Mouse (Mus musculus) B cell, adult 2 months (primary cell): ENCODE data around the gene Crtc3.

Experiments used
- DNase-seq, 2 experiments: peaks; one replicate each; pipeline ENCODE4 v3.0.0; 2022

Gene Crtc3

DNA sequence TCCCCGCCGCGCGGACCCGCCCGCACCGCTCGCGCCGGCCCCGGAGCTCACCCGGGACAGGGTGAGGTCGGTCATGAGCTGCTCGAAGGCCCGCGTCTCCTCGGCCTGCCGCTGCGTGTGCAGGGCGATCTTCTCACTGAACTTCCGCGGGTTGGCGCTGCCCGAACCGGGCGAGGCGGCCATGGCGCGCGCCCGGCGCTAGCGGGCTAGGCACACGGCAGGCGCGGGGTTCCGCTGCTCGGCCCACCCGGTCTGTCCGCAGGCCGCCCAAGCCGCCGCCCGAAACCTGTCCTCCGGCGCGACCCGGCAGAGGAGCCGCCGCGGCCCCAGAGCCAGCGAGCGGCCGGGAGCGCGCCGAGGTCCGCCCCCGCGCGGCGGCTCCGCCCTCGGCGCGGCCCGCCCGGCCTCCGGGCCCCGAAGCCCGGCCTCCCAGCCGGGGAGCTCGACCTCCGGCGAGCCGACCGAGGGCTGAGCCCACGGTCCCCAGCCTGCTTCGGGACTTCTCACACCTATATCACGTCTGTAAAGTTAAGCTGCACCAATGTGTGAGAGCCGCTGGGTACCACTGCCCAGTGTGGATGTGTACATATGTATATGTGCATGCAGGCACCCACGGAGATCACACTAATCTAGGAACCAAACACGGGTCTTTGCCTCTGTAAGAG is at the start of gene Crtc3:
TSS of gene Crtc3 (minus strand) at position 322 of the 665 bp plus-strand sequence.
- DNase-seq = peak; percentile 63 to 73

DNA sequence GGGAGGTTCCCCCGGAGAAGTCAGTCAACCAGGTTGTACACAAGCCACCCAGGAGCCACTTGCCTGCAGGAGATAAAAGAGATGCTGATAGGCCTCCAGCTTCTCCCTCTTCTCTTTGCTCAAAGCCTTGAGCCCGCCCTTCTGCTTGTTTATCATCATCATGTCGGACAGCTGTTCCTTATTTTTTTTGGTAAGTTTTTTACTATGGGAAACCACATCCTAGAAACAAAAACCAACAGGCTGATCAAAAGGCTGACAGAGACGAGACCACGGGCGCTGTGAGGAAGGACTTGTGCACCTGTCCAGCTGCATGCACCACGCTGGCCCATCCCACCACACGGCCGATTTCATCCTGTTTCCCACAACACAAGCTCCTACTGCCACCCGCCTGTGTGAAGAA is 47.5 kb upstream of the Crtc3 start:
- DNase-seq = no peak

DNA sequence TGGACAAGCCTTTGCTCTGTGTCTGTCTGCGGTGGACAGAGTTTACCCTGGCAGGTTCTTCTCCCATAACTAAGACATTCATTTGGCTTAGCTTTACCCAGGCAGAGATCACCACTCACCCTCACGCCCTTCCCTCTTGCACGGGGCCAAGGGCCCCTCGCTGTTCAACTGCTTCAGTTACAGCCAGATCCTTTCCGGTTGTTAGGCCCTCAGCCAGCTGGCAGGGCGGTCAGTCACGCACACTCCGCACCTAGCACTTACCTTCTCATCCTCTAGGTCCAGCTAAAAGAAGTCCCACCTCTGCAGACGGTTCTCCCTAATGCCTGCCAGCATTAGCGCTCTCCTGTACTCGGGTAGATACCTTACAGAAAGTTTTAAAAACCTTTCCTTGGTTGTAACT is 44.3 kb upstream of the Crtc3 start:
- DNase-seq = no peak

DNA sequence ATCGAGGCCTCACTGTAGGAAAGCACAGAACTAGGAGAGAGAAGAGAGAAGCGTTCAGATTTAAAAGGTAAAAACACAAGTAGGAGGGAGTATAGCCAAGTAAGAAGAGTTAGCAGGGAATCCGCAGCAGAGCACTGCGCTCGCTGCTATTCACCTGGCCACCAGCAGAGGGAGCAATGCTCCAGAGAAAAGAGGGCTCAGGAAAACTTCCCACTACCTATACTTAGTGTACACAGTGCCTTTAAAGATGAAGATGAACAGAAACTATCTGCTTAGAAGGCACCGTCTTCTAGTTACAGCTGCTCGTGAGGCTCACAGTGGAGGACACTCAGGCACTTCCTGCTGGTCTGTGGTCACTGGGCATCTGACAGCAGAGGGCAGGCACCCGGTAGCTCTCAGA is 41.0 kb upstream of the Crtc3 start:
- DNase-seq = peak; percentile 80 to 82

DNA sequence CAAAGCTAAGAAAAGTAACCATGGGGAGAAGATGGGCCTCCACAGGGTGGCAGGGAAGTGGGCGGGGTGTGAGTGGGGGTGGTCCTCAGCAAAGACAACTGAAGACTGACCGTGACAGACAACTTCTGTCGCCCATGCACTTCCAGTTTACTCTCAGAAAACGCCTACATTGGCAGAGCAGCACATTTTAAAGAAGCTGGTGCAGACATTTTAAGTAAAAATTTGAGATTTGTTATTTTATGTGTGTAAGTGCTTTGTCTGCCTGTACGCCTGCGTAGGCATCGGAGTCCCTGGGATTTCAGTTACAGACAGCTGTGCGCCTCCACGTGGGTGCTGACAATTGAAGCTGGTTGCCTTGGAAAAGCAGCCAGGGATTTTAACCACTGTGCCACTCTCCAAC is 32.4 kb upstream of the Crtc3 start:
- no peak for DNase-seq

DNA sequence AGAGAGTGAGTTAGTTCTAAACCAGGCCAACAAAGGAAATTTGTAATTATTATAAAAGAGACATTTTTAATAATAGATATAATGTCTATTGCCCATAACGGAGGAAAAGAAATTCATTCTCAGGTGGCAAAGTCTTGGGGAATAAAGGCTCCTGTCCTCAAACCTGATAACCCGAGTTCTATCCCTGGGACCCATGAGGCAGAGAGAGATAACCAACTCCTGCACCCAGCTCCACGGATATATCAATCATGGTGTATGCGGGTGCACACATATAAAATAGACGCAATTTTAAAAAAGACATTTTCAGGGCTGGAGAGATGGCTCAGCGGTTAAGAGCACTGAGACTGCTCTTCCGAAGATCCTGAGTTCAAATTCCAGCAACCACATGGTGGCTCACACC is 30.9 kb upstream of the Crtc3 start:
- DNase-seq = no peak

DNA sequence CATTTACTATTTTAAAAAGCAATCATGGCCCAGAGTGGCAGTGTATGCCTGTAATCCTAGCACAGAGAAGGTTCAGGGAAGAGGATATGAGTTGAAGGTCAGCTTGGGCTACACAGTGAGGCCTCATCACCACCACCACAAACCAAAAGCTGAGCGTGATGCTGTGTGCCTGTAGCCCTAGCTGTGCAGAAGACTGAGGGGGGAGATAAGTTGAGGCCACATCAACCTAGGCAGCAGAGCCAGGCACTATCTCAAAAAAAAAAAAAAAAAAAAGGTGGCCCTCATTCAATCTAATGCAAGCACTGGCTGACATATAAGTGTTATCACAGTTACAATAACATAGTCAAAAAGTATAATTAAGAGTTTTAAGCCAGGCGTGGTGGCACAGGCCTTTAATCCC is 30.4 kb upstream of the Crtc3 start:
- no peak for DNase-seq

DNA sequence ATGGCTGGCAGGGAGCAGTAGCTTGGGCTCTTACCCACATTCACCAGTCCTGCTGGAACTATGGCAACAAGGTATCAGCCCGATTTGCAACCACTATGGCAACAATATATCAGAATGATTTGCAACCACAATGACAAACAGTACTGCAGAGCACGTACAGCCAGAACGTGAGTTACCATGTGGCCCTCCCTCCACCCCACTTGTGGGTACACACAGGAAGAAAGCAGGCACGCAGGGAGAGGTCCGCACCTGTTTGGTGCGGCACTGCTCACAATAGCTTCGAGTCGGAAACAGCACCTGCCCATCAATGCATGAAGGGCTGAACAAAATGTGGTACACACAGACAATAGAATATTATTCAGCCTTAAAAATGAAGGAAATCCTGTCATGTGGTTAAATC is 29.8 kb upstream of the Crtc3 start:
- peak; percentile 39 to 40 for DNase-seq

DNA sequence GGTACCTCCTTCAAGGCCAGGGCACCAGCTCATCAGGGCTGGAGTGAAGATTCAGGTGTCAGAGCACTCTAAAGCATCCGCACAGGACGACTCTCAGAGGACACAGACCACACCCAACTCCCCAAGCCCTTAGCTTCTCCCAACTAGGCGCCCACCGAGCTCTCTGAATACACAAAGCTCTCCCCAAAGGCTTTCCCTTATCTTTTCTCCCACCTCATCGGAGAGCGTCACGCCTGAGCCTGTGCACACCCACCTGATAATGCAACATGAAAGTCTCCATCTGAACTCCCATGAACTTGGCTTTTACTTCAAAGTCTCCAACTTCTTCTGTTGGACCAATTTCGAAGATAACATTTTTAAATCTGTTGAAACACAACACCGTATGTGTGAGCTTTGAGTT is 28.1 kb upstream of the Crtc3 start:
- DNase-seq = no peak

DNA sequence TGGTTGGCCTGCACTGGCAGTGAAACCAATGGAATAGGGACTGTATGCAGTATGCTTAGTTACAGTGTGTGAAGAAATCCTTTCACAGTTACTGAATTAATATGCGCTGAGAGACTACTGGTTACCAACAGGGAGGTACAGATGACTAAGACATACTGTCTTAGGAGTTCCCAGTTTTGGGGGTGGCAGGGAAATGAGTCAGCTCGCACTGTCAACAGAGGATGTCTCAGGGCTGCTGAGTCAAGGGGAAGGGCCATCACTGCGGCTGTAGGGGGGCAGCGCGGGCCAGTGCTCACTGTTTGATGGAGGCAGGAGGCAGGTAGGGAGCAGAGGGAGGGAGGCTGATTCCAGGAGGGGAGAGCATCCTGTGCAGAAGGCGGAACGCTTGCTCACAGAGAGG is 26.6 kb upstream of the Crtc3 start:
- no peak for DNase-seq

DNA sequence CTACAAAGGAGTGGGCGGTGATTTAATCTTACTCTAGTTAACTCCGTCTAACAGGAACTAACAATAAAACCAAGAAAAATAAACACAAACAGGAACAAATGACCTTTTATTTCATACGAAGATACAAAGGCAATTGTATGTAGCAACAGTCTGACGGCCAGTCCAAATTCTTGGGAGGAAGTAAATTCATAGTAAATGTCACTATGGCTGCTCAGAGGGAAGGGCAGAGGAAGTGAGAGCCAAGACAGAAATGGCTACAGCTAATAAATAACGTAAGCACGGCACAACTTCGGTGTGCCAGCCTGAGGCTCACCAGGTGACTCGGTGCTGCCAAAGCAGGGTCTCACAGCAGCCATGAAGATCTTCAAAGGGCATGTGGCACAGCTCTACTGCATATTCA is 22.8 kb upstream of the Crtc3 start:
- no peak for DNase-seq

DNA sequence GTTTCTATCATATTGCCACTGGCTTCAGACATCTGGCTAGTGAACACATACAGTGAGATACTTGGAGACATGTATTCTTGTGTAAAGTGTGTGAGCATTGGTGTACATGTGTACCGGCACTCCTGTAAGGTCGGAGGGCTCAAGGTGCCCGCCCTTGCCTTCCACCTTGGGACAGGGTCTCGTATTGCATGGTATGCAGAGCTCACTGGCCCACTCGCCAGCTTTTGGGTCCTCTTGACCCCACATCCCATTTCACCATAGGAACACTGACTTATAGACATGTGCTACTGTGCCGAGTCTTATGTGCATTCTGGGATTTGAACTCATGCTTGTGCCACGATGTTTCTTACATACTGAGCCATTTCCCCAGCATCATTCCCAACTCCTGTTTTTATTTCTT is 21.7 kb upstream of the Crtc3 start:
- DNase-seq = no peak

DNA sequence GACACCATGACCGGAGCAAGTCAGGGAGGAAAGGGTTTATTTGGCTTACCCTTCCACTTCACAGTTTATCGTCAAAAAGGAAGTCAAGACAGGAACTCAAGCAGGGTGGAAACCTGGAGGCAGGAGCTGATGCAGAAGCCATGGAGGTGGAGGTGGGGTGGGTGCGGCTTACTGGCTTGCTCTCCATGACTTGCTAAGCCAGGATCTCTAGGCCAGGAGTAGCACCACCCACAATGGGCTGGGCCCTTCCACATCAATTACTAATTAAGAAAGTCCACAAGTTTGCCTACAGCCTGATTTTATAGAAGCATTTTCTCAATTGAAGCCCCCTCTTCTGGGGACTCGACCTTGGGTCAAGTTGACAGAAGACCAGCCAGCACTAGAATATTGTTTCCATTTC is 15.4 kb upstream of the Crtc3 start:
- DNase-seq = no peak

DNA sequence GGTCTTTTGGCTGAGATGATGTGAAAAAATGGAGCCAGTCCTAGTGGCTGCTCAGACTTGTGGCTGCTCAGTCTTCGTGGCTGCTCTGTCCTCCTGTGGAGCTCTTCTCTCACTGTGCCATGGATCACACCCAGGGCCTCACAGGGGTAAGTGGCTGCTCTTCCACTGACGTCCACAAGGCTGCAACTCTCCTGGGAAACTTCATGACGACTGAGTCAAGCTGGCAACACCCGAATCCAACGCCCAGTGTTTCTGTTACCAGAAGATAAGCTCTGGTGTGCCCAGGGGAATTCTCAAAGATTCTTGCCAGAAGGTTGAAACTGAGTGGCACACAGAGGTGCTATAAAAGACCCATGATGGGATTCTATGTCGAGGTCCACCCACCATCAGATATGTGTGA is 13.8 kb upstream of the Crtc3 start:
- no peak for DNase-seq

DNA sequence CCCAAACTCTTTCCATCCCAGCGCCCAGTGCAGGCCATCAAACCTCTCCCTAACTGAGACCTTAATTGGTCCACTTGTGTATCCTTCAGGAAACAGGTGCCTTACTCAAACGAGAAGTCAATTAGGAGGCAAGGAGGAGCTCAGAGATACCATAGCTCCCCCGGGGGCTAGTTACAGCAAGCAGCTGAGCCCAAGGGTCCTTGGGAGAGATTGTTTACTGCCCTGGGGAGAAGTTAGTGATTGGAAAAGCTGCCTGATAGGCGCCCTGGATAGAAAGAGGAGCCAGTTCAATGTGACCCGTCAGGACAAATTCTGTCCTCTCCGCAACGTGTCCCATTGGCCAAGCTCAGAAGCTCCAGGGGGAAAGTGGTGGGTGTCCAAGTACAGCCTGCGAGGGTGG is 11.0 kb upstream of the Crtc3 start:
- no peak for DNase-seq

DNA sequence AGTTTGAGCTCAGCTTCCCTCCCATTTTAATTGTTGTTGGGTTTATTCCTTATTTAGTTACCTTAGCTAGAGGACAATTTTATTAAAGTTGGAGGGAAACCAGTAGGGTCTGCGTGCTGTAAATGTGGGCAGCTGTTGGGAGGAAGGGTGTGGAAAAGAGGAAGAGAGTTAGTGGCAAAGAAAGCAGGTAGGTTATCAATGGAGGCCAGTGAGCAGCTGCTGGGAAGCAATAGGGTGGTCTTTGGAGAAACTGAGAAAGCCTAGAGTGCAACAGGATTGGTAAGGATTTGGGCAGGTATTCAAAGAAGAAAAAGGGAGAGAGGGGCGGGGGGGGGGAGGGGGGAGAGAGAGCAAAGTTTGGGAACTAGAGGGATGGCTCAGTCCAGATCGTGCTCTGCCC is 10.3 kb upstream of the Crtc3 start:
- DNase-seq = no peak

DNA sequence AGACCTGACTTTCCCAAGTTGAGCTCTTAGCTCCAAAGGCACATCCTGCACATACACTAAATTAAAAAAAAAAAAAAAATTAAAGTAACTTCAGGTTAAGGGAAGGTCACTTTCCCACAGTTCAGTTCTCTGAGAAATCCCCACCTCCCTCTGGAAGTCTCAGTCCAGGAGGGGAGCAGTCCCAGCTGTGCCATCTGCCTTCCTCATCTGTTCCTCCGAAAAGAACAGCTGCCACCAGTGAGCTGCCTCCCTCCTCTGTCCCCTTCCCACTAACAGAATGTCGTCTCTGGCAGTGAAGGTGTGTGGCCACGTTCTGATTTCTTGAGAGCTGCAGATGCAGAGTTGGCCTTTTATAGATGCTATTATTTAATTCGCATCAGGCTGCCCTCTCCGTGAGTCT is 9.2 kb upstream of the Crtc3 start:
- DNase-seq = no peak

DNA sequence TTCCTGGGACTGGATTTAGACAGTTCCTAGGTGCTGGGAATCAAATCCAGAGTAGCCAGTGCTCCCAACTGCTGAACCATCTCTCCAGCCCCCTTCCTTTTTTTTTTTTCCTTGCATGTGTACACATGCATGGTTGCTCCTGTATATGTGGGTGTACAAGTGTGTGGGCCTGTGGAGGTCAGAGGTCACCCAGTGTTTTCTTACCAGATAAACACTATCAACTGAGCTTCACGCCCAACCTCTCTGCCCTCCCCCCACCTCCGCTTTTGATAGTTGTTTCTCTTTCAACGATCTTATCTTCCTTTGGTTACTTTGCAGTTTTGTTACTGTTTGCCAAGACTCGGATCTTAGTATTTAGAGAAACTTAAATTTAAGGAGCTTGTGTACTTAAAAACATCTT is 8.2 kb upstream of the Crtc3 start:
- DNase-seq = no peak

DNA sequence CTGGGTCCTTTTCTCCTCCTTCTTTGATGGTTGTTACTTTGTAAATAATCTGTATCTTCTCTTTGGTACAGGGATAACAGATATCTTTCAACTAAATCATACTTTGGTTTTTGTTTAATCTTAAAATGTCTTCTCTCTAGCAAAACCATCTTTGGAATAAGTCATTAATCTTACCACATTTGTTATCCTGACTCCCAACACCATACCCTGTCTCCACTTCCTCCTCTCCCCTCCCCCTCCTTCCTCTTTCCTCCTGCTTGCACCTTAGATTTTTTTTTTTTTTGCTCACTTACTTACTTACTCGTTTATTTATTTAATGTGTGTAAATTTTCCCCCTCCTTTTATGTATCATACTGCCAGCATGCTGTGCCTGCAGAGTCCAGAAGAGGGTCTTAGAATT is 7.7 kb upstream of the Crtc3 start:
- DNase-seq = no peak

DNA sequence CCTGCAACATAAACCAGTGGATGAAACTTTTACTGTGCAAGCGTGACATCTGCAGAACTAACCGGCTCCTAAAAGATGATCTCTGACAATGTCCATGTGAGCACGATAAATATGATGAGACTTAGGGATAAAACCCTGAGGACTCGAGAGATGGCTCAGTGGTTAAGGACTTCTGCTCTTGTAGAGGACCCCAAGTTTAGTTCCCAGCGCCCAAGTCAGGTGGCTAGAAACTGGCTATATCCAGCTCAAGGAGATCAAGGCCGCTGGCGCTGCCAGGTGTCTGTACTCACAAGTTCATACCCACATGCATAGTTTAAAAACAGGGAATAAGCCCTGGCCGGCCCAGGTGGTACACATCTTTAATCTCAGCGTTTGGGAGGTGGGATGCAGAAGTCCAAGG is 3.8 kb upstream of the Crtc3 start:
- no peak for DNase-seq

DNA sequence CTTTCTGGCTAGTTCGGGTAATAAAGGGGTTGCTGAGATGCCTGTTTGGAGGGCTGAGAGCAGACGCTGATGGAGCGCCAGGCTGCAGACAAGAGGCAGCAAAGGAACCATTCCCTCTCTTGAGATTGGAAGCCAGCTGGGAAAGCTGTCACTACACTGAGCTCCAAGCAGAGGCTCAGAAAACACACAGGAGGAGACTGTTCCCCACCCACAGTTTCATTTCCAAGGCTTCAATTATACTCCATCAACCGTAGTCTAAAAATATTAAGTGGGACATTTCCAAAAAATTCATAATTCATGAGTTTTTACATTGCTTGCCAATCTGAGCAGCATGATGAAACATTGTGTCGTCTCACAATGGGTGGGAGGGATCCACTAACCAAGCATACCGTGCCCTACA is 2.5 kb upstream of the Crtc3 start:
- DNase-seq = no peak

DNA sequence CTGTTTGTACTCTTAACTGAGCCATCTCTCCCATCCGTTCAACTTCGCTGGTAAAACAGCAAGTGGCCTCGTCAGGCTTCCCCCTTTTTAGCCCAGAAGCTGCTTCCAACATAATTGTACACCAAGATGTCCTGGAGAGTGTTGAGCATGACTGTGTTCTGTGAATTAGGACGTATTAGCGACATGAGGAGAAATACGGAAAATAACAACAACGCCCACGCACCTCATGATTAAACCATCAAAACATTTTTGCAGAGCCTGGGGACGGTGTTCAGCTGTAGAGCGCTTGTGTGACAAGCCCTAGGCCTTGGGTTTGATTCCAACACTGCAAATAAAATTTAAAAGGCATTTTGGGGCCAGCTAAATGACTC is 529 bp upstream of the Crtc3 start:
- DNase-seq = no peak

DNA sequence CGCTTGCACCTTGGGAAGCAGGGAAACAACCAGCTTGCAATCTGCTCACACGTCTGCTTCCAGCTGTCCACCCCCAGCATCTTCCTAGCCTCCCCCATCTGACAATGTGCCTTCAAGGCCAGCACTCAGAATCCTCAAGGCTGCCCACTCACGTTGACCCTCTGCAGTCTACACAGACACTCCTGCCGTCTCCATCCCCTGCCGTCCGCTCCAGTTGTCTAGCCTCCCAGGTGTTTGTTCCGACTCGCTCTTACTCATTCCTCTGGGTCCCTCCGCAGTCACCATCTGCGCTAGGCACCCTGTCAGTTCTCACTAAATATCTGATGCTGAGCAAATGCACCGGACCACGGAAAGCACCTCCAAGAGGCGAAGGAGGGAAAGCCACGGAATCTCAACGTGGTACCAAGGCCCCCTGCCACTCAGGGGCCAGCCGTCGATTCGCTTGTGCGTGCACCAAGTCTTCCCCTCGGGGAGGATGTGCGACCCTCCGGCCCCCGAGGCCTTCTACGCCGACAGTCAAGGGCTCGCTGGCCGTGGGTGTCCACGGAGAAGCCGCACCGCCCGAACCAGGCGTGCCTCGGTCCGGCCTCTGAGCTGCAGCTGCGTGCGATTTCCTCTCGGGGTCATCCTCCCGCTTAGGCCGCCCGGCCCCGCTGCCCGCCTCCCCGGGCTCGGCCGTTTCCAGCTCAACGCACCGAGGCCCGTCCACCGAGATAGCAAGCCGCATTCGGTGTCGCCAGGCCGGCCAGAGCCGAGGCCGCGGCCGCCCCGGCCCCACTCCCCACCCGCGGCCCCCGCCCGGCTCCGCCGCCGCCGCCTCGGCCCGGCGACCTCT is 739 bp downstream of the Crtc3 start:
- peak; percentile 57 to 58 for DNase-seq

DNA sequence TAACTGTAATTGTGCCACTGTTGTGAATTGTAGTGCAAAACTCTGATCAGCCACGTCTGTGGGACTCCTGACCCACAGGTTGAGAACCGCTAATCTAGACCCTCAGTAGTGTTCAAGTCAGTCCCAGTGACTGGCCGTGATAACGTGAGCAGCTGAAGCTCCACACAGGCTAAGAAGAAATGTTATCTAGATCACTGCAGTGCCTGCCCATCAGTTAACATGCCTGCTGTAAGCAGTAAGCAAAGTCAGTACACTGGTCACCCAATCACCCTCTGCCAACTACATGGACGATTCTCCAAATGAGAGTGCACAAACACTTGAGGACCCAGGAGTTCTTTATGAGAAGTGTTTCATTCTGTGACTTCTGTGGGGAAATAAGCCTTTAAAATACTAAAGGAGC is 3.0 kb downstream of the Crtc3 start:
- no peak for DNase-seq

DNA sequence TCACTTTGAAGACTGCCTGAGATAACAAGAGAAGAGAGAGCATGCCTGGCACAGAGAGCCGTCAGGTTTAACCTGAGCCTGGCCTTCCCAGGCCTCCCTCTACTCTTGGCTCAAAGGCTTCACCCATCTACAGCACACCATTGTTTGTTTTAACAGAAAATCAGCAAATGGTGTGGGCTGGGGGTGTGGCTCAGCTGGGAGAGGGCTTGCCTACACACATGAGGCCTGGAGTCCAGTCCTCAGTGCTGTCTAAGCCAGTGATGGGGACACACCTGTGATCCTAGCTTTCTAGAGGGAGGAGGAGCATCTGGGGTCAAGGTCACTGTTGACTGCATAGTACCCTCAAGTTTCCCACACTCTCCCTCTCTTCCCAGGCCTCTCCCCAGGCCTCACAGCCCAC is 6.0 kb downstream of the Crtc3 start:
- DNase-seq = no peak
